Mouse (Mus musculus): ENCODE results near the gene Chad.
A peak's percentile ranks its signal among the peaks of the same experiment; 100 is the strongest.

DNA sequence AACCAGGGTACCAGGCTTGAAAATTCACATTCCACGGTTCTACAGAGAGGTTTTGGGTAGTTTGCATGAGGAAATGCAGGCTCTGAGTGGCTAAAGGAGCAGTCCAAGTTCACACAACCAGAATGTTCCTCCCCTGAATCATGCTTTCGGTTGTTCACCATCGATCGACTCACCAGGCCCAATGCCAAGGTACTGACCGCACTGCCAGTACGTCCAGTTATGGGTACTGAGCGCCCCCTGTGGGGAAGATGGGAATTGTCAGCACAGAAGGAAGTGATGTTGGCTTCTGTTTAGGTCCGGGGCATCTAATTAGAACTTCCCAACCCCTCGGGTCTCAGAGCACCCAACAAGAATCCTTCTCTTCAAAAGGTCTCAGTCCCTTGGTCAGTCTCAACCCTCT is 20.9 kb upstream of the Chad start:
- TF ChIP-seq POLR2A (IDR thresholded peaks at IDR 0.05; ENCODE audit: control insufficient read depth, extremely low read depth, insufficient read depth, low read length, poor library complexity) (no peak), CTCF (IDR thresholded peaks at IDR 0.05; ENCODE audit: borderline replicate concordance, control insufficient read depth, extremely low read depth, insufficient read depth, low read length, poor library complexity) (0 out of 2 replicates have a peak, but pooled peaks have one; percentile 51)

Data from thymus, adult 2 months (tissue).